Mouse (Mus musculus): ENCODE measurements around the gene Snx15.

Gene Snx15

DNA sequence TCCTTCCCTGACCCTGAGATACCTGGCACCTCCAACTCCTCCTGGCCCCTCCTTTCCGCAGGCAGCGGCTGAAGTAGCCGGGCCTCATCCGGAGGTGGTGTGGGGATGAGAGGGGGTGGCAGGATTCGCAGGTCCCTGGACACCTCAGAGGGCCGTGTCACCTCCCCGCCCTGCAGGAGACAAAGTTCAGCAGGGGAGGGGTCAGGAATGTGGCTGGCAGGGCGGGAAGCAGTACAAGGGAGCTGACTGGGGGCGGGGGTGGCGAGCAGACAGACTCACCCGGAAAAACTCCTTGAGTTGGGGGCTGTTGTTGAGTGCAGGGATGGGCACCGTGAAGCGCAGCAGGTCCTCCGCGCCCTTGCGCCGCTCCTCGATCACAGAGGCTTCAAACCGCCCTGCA lies 6.3 kb downstream of the Snx15 start:
- no peak for DNase-seq (ENCODE audit: low read depth)

DNA sequence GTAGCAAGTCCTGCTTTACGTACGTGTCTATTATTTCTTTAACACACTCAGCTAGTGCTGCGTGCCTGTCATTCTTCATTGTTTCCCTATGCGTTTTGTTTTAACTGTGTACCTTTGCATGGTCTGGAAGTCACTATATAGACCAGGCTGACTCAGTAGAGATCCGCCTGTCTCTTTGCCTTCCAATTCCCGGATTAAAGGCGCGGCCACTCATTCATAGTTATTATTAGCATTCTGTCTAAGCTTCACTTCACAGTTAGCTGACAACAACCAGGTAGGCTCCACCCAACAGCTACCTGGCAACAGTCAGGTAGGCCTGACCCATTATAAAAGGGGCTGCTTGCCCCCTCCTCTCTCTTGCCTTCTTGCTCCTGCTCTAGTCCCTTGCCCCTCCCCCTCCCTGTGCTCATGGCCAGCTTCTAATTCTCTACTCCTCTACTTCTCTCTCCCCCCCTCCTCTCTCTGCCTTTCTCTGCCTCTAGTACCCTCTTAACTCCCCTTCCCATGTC lies 9.4 kb downstream of the Snx15 start:
- no peak for DNase-seq (ENCODE audit: low read depth)

DNA sequence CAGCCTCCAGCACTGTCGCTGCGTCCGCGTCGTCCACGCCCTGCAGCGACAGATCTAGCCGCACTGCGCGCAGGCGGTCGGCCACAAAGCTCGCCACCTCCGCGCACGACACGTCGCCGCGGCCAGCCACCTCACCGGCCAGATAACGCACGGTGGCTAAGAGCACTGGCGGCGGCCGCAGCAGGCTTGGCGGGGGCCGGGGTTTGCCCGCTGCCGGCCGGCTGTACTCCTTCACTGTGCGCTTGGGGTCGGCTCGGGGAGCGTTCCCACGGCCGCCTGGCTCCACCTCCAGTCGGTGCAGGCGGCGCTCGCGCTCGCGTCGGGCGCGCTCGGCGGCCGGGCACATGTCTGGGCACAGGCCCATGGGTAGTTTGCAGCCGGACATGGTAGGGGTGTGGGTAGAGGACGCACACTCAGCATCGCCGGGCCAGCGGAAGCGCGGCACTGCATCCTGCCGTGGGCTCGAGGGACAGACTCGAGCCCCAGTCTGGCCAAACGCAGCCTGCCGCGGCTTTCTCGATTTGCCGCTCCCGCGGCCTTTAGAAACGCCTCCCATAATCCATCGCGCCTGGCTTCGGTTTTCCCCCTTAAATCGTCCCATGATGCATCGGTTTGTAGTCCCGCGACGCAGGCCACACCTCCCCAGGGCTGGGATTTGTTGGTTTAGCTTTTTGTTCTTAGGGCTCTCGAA lies 10.0 kb downstream of the Snx15 start, which contains the start of gene Sac3d1:
Gene Sac3d1 (minus strand): TSS at position 665 of the 691 bp plus-strand sequence.
- DNase-seq (ENCODE audit: low read depth) = peak; percentile 96

DNA sequence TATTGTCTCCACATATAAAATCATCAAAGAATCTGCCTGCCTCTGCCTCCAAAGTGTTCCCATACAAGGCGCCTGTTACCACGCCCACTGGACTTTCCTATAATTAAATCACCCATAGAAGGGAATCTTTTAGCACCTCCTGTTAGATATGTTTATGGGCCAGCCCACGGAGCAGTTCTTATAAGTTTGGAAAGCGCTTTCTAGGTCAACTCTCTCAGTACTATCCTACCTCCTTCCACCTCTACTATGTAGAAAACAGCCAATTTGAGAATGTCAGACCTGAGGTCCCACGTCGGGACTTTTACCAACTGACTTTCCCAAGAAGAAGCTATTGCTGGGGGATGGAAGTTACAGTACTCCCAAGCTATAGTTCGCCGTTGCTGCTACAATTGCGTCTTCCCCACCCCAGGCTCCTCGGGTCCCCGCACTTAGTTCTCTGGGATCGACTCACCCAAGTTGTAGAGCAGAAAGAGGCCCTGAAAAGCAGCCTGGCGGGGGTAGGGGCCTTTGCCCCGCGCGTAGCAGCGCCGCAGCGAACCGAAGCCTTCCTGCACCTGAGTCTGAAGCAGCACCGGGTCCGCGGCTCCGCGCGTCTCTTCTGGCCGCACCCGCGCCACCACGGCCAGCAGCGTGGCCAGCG lies 10.6 kb downstream of the Snx15 start:
- no peak for DNase-seq (ENCODE audit: low read depth)

DNA sequence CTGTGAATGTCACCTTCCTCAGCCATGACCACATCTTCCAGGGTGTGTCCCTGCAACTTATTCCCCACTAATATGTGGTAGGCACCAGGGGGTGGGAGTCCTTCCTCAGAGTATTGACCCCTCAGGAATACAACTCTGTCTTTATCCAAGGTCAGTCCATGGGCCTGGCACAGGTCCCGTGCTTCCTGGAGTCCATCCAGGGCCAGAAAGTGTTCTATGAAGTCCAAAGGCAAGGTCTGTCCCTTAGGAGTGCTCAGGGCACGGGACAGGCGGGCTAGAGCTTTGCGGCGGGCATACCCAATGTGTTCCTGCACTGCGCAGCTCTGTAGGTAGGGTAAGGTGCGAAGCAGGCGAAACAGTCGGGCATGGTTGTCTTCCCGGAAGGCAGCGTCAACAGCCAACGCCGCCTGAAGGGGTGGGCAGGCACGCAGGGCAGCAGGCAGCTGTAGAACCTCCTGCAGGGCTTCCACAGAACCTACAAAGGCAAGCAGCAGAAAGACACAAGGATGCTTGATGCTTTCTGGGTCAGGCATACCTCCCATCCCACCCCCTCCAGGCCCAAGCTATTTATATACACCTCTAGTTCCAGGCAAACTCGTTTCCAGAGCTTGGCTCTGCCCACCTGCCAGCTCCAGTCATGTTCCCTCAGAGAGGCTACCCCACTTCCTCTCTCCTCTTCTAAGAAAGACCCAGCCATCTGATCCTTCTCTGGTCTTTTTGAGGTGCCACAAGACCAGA lies 11.8 kb downstream of the Snx15 start:
- no peak for DNase-seq (ENCODE audit: low read depth)

DNA sequence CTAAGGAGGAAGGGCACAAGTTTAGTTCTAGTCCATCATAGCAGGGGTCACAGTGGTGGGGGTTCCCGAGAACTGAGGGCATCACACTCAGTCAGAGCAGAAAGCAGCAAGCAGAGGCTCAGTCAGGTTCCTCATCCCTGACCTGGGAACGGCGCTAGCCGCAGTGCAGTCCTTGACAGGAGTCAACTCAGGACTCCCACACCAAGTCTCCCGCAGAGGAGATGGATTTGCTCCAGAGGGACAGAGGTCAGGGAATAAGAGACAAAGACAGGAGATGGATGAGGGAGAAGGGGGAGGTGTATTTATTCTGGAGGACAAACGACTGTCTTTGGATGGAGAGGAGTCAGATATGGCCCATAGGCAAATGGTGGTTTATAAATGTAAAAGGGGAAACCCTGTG lies 15.0 kb downstream of the Snx15 start:
- DNase-seq (ENCODE audit: low read depth) = no peak

DNA sequence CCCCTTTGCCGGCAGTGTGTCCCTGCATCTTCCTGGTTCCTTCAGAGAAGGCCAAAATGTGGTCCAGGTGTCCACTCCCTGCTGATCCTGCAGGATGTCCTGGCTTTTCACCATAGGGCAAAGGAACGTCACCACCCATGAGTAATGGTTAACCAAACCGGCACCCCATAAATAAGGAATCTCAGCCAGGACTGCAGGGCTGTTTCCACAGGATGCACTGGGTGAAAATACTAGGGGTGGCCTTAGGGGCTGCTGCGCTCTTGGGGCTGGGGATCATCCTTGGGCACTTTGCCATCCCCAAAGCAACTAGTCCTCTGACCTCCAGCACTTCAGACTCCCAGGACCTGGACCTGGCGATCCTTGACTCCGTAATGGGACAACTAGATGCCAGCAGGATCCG lies 22.5 kb downstream of the Snx15 start, which contains the start of gene Naaladl1:
Gene Naaladl1 (plus strand): TSS at position 197 of the 400 bp plus-strand sequence.
- DNase-seq (ENCODE audit: low read depth) = no peak

DNA sequence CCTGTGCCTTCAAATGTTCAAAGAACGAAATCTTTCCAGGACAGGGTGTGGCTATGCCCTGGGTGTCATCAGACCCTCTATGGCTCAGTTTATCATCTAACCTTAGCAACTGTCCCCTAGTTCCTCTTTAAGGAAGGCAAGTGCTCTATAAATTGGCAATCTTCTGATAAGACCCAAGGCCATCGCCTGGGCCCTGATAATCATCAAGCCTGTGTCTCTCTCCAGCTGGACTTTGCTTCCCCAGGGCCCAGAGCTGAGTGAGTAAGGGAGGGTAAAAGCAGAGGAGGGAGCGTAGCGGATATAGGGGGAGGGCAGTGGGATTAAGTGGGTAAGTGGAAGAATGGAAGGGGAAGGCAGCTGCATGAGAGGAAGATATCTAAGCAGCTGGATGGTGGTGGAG lies 23.6 kb downstream of the Snx15 start:
- DNase-seq (ENCODE audit: low read depth) = no peak

DNA sequence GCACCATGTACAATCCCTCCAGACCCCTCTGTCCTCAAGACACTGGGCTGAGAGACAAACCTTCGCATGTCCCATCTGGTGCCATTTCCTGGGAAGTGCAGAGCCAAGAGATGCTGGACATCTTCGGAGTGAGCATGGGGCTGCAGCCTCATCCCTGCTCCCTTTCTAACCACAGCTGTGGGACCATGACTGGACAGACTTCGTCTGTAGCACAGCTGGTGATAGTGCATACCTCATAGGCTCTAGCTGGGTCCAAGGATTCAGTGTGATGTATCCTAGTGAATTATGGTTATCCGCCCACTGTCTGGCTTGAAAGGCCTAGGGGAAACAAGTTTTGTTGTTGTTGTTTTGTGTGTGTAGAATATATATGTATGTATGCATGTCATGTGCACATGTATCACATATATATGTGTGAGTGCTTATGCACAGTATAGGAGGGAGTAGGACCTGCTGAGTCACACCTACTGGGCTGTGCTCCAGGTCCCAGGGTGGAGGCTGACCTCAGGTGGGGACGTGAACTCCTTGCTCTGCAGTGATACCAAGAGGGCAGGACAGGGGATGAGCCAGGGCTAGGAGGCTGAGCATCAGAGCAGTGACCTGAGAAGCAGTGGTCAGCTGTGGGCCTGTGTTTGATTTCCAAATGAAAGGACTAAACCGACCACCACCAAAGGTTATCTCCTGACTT lies 25.8 kb downstream of the Snx15 start:
- DNase-seq (ENCODE audit: low read depth) = peak; percentile 35

DNA sequence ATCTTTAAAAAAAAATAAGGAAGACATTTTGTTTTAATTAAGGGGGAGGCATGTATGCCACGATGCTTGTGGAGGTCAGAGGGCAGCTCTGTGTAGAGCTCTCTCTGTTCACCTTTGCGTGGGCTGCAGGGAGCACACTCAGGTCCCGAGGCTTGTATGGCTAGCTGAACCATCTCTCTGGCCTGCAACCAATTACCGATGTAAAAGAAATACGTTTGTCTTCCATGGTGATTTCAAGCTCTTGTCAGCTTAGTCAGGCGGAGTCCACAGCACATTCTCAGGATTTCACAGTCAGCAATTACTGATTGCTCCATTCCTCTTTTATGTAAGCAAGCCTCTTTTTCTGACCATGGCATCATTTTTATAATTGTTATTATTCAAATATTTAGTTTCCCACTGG lies 26.9 kb downstream of the Snx15 start:
- peak; percentile 71 for DNase-seq (ENCODE audit: low read depth)

DNA sequence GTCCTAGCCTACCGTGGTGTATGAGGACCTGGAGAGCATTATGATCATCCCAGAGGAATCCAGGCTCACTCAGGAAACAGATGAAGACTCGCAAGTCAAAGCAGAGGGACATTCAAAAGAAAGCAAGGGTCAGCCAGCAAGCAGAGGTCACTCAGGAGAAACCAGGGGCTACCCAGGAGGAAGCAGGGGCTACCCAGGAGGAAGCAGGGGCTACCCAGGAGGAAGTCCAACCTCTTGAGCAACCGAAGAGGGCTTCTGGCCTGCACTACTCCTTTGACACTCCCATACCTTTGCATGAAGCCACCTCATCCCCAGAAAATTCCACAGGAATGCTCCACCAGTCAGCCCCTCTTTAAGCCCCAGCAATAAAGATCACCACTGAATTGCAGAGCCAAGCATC lies 30.3 kb downstream of the Snx15 start:
- no peak for DNase-seq (ENCODE audit: low read depth)

DNA sequence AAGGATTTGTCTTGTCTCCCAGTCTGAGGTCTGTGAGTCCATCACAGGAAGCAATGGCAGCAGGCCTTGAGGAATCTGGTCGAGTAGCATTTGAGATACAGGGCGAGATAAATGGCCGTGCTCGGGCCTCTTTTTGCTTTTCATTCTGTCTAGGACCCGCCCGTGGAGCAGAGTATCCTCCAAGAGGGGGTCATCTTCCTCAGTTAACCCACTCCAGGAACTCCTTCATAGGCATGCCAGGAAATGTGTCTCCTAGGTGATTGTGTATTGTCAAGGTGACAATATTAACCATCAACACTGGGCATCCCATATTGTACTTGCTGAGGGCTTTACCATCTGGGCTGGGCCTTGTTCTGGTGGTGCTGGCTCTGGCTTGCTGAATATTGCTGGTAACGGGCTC lies 34.0 kb downstream of the Snx15 start, which contains the start of gene AC131692.1:
Gene AC131692.1 (plus strand): TSS at position 301 of the 400 bp plus-strand sequence.
- no peak for DNase-seq (ENCODE audit: low read depth)

DNA sequence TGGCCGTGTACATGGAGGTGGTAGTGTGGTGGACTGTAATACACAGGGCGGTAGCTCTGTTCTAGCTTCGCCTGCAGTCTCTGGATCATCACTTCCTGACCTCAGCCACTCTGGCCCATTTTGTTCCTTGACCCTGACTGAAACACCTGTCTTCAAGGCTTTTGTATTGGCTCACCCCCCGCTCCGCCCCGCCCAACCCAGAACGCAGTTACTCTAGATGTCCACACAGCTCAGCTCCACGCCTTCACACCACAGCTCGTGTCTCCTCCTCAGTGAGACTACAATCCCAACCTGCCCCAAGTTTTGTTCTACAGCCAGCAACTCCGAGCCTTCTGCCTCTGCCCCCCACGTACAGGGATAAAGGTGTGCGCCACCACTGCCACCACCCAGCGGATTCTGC lies 39.3 kb downstream of the Snx15 start:
- no peak for DNase-seq (ENCODE audit: low read depth)

DNA sequence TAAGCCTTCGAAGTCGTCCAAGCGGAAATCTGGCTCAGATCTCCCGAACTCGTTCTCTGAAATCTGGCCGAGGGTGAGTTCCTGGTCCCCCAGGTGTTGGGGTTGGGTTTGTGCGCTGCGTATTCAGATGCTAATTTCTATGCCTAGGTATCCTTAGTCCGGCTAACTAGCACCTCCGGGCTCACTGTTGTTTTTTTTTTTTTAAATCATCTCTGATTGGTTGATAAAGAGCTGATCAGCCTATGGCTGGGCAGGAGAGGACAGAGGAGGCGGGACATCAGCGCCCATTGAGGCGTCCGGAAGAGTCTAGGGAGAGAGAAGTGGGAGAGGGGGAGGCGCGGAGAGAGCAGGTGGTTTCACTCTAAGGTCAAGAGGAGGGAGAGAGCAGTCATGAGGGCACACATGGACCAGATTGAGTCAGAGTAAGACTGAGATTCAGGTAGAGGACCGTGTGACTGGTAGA lies 42.7 kb downstream of the Snx15 start:
- peak; percentile 87 for DNase-seq (ENCODE audit: low read depth)

DNA sequence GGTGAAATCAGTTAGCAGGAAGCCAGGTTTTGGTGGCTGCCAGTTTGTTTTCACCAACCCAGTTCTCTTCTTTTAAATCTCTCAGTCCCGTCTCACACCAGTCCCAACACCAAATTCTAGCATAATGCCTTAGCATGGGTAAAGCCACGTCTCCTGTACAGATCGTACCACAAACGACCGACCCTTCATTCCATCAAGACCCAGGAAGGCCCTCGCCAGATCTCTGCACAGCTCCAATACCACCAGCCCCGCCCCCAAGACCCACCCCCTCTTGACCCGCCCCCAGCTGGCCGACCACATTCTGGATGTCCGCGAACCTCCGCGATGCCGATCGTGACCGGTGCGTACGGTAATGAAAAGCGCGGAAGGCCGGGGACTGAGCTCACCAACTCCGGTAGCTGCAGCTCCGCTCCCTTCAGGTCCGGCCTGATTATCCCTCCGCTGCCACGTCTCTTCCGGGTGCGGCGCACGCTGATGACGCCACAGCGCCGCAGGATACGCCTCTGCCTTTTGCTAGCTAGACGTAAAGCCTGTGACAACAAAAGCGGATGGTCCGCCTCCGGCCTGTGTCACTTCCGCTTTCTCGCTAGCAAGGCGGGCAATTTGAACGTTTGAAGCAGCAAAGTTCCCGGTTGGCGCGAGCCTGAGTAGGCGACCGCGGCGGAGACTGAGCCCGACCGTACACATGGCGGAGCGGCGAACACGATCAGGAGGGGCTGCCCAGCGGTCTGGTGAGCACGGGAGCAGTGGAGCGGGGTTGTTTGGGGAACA lies 43.4 kb downstream of the Snx15 start, which contains the start of the genes Zfpl1 and Cdca5:
Gene Zfpl1 (minus strand): TSS at position 479 of the 771 bp plus-strand sequence.
Gene Cdca5 (plus strand): TSS at position 506 of the 771 bp plus-strand sequence.
- DNase-seq (ENCODE audit: low read depth) = peak; percentile 100

DNA sequence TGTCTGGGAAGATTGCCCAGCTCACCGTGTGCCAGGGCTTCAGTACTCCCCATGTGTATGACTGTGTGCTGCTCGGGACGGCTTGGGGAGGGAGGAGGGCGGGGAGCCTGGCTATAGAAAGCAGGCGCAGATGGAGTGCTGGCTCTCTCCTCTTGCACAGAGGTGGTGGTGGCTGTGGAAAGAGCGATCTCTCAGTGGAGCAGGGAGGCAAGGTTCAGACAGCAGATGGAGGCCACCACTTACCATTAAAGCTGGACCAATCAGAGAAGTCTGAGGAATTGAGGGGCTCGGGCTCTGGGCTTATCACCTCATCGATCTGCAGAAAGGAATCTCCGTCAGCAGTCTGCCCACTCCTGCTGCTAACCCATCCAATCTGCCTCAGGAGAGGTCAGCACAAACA lies 45.9 kb downstream of the Snx15 start, which contains the start of gene Gm28374:
Gene Gm28374 (minus strand): TSS at position 101 of the 400 bp plus-strand sequence.
- no peak for DNase-seq (ENCODE audit: low read depth)

DNA sequence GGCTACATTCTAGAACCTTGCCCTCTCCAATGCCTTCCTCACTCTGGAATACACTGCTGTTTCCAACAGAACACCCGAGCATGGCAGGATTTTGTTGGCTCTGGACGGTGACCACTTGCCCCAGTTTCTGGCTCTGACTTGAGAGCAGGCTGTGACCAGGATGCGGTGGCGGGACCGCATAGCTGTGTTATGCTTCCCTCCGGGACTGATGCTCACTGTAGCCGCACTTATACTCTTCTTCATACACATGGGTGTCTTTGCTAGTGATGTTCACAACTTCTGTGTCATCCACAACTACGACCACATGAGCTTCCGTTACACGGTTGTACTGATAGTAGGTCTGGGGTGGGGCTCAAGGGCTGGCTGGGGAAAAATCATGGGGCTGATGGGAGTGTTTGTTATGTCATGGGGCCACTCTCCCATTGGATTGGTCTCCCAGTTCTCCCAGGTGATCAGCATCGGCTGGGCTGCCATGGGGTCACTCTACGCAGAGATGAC lies 48.1 kb downstream of the Snx15 start, which contains the start of gene Tmem262:
Gene Tmem262 (plus strand): TSS at position 51 of the 498 bp plus-strand sequence.
- no peak for DNase-seq (ENCODE audit: low read depth)

DNA sequence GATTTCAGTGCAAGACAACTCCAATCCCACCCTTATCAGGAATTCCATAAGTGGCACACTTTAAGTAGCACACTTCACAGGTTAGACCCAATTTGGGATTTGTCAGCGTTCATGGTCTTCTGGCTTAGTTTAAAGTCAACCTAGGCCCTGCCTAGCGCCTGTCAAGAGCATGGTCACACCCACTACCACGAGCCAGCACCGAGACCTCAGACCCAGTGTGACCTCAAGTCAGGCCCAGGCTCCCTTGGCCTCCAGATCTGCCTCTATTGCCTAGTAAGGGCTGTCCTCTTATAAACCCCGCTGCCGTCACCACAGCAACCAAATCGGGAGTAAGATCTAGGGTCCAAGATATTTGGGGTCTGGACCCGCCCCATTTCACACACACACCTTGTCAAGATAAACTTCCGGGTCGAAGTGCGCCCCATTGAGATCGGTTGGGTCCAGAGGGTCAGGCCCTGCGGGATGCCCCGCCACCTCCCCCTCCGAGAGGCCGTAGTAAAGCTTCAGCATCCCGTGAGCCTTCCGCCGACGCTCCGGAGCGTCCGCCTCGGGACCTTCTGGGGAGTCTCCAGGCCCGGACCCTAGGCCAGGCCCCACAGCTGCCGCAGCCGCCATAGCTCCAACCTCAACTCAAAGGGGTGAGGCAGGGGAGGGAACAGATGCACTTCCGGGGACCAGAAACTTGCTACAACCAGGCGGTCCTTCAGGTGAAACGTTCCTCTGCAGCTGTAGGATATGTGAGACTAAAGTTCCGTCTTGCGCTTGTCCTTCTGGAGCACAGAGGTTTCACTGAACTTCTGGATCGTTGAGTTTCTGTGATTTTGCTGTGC lies 51.3 kb downstream of the Snx15 start, which contains the start of gene Vps51:
Gene Vps51 (minus strand): TSS at position 668 of the 830 bp plus-strand sequence.
- DNase-seq (ENCODE audit: low read depth) = peak; percentile 96

DNA sequence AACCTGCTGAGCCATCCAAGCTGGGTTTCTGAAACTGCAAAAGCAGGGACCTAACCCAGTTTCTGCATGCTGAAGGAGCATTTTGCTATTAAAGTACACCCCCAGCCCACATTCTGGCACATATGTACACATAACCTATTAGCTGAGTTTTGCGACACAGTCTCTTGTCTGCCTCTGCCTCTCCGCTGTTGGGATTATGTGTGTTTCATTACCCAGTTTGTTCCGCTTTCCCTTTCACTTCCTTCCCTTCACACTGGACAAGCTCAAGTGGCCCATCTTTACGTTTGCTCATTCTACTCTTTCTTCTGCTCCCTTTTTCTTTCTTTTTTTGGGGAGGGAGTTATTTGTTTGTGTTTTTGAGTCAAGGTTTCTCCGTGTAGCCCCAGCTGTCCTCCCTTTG lies 54.2 kb downstream of the Snx15 start:
- no peak for DNase-seq (ENCODE audit: low read depth)

DNA sequence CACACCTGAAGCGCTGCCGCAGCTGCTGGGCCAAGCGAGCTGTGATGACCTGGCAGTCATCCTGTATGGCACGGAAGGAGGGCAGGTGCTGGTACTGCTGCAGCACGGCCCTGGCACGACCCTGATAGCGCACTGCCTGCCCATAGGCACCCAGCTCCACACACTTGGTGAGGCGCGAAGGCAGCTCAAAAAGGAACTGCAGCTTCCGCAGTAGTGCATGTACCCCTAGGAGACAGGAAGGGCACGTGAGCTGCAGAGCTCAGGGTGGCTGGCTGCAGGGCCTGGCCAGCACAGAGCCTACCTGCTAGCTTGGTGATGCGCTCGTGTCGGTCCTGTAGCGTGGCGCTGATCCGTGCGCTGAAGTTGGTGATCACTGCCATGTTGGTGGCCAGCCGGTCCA lies 56.8 kb downstream of the Snx15 start:
- DNase-seq (ENCODE audit: low read depth) = no peak

Measured in NIH3T3 (cell line).